Mouse (Mus musculus) ES-Bruce4 (cell line): ENCODE results near the gene Sh3tc1. TPM values are rescaled to one million over a fixed set of nuclear protein-coding genes. Genes with fewer than 3 reads are reported as not detected.

Experiments
- H3K27ac ChIP-seq: 2 replicates; pipeline ENCODE4 v1.5.1; 2012; ENCODE audit warnings: low read length, inconsistent platforms; ENCODE audit not compliant: insufficient read depth
- H3K27me3 ChIP-seq: 2 replicates; pipeline ENCODE4 v1.6.1; 2012; ENCODE audit warnings: mild to moderate bottlenecking, low read length, inconsistent platforms; ENCODE audit not compliant: control insufficient read depth, poor library complexity, insufficient read depth, severe bottlenecking
- H3K36me3 ChIP-seq: 2 replicates; pipeline ENCODE4 v1.6.1; 2012; ENCODE audit warnings: inconsistent platforms, mild to moderate bottlenecking, low read length, moderate library complexity; ENCODE audit not compliant: control insufficient read depth, poor library complexity, insufficient read depth, severe bottlenecking
- H3K4me1 ChIP-seq: one replicate; pipeline ENCODE4 v1.8.1; 2011; ENCODE audit warnings: low read length; ENCODE audit not compliant: control insufficient read depth, insufficient read depth
- H3K4me3 ChIP-seq: 2 replicates; pipeline ENCODE4 v1.5.1; 2011; ENCODE audit warnings: low read depth, mild to moderate bottlenecking, low read length
- H3K9ac ChIP-seq: 2 replicates; pipeline ENCODE4 v1.6.1; 2012; ENCODE audit warnings: low read depth, mild to moderate bottlenecking, inconsistent platforms; ENCODE audit not compliant: poor library complexity, severe bottlenecking
- H3K9me3 ChIP-seq: replicated peaks from 2 replicates; pipeline ENCODE4 v1.6.1; 2012; ENCODE audit warnings: mild to moderate bottlenecking, low read length, inconsistent platforms; ENCODE audit not compliant: control insufficient read depth, poor library complexity, insufficient read depth, severe bottlenecking
- CTCF ChIP-seq: IDR thresholded peaks from one replicate; pipeline ENCODE4 v1.8.1; 2011; ENCODE audit warnings: low read depth, low read length
- EP300 ChIP-seq: IDR thresholded peaks from 2 replicates; pipeline ENCODE4 v1.6.1; 2011; ENCODE audit warnings: low read depth, low read length; ENCODE audit not compliant: insufficient read depth
- POLR2A ChIP-seq: IDR thresholded peaks from one replicate; pipeline ENCODE4 v1.8.1; 2011; ENCODE audit warnings: low read length; ENCODE audit not compliant: insufficient read depth
- polyA plus RNA-seq: library from polyadenylated mRNA; stranded (reverse); fragments of >200 nt; gene quantifications from 2 replicates; pipeline ENCODE4 v1.2.4, GENCODE M21; 2011; ENCODE audit warnings: low read depth; ENCODE audit not compliant: missing spikeins, insufficient read depth, insufficient read length

Sh3tc1 gene
- polyA plus RNA-seq, 1 experiment = 3.6 TPM

DNA sequence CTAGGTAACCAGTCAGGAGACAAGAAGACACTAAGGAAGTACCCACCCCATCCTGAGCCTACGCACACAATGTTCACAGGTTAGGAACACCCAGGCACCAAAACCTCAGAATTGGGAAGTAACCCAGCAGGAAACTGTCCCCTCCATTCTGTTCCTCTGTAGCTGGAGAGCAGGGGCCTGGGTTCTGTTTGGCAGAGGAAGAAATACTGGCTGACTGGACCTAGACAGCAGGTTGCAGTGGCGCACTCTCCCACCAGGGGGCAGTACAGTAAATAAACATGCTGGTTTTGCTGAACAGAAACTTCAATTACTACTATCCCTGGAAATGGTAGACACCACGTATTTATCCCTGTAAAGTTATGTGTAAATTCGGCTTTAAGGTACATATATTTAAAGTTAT, 7.1 kb upstream of the Sh3tc1 start:
- TF ChIP-seq POLR2A (no peak), EP300 (no peak), CTCF (peak; percentile 86)
- Histone ChIP-seq H3K9ac (no peak overlapping the region), H3K27me3 (no peaks in the 10 kb centered on the region), H3K36me3 (no peaks in the 10 kb centered on the region), H3K27ac (no peak overlapping the region), H3K4me3 (no peak overlapping the region), H3K9me3 (no peaks in the 10 kb centered on the region), H3K4me1 (peaks cover under 1% of the 10 kb centered on the region)

DNA sequence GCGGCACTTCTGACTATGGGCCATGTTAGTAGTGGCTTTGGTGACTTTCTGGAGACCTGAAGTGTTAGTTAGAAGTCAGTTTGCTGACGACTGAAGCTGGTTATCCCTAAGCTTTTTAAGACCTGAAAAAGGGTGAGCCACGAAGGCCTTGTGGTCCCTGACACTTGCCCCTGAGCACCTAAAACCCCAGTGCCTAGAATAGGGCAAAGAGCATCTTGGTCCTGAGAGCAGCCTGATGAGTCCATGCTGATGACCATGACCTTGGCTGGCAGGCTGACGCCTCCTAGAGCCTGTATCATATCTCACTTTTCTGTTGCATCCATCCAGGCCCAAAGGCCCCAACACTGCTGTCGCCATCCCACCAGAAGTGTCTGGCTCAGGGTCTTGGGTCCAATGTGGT, 5.6 kb upstream of the Sh3tc1 start:
- Histone ChIP-seq H3K36me3 (no peaks in the 10 kb centered on the region), H3K9me3 (no peaks in the 10 kb centered on the region), H3K27me3 (no peaks in the 10 kb centered on the region), H3K4me3 (no peak overlapping the region), H3K27ac (no peak overlapping the region), H3K4me1 (peaks cover 7% of the 10 kb centered on the region), H3K9ac (no peak overlapping the region)
- TF ChIP-seq EP300 = no peak
- no peak for TF ChIP-seq CTCF
- TF ChIP-seq POLR2A = no peak

DNA sequence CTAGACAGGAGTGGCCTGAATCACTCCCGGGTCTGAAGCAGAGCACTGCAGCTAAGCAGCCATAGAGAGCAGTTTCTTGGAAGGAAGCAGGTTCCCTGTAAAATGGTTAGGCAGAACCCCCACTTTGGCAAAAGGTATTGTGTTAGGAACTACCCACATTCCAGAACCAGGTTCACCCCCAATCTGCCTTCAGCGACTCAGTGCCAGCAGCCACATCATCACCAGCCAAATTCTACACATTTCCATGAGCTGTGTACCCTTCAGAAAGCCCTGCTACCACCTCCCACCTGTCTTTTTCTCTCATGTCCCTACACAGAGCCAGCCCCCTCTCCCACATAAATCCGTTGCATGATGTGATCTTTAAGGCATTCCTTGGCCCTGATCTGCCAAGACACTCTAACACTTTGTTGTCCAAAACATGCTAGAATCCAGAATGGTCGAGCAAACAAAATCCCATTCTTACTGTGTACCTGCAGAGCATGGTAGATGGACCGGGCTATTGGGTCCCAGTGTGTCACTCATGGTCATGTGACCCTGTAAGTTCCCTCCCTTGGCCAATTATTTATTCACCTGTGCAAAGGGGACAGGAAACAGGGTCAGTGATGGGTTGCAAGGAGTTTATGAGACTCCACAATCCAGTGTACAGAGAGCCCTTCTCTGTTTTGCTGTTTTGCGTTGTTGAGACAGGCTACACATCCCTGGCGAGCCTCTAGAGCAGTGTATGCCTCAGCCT, 4.4 kb upstream of the Sh3tc1 start:
- Histone ChIP-seq H3K4me1 (peaks cover 8% of the 10 kb centered on the region), H3K27me3 (no peaks in the 10 kb centered on the region), H3K27ac (no peak overlapping the region), H3K36me3 (no peaks in the 10 kb centered on the region), H3K9ac (no peak overlapping the region), H3K9me3 (no peaks in the 10 kb centered on the region), H3K4me3 (no peak overlapping the region)
- TF ChIP-seq POLR2A = no peak
- TF ChIP-seq CTCF = no peak
- TF ChIP-seq EP300 = no peak

DNA sequence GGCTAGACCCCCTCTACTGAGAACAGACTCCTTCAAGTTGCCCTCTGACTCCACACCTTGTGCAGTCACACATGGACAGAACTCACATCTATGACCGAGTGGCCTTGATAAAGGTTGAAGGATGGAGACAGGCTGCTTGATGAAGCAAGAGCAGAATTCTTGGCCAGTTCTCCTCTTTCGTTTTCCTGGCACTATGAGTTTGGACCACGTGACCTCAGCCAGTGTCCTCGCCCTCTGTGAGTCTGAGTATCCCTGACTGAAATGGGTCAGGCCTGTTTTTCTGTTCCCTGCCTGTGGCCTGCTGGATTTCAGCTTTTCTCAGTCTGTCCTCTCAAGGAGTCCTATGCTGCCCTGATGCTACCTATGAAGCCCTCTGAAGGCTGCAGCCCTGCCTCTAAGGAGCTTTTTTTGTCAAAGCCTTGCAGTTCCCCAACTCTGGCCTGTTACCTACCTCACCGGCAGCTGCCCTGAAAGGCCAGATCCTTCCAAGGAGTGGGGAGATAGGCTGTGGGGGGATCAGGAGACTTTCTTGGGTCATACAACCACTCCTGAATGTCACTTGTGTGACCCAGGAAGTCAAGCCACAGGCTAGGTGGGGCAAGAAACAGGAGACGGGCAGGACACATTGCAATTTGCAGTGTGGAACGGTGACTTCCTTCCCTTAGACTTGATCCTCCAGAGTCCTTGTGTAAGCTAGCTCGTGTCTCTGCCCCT, 3.6 kb upstream of the Sh3tc1 start:
- Histone ChIP-seq H3K4me1 (peaks cover 12% of the 10 kb centered on the region), H3K9me3 (no peaks in the 10 kb centered on the region), H3K36me3 (no peaks in the 10 kb centered on the region), H3K9ac (no peak overlapping the region), H3K27ac (no peak overlapping the region), H3K4me3 (no peak overlapping the region), H3K27me3 (no peaks in the 10 kb centered on the region)
- TF ChIP-seq CTCF (no peak), POLR2A (no peak), EP300 (no peak)

DNA sequence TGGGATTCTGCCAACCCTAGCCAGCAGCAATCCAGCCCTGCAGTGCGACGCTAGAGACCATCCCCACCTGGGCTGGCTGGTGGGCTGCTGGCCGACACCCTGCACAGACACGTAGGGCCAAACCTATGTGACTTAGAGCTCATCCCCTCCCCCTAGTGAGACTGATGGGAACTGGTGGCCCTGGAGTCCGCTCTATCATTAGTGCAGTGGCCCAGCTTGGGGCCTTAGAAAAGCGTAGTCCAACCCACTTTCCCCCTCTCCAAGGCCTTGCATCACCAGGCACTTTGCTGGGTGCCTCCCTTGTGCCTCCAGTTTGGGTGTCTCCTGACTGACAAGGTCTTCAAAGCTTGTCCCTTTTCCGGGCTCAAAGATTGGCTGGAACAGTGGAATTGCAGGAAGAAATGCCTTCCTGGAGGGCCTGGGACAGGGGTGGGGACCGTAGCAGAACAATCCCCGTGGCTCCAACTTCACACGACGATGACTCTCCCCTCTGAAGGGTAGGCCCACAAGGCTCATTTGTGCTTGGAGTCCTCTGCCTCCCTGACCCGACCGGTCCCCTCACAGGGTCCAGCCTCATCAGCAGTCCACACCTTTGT, 1.5 kb upstream of the Sh3tc1 start:
- TF ChIP-seq CTCF (peak; percentile 15), POLR2A (no peak)
- Histone ChIP-seq H3K27me3 (no peaks in the 10 kb centered on the region), H3K9me3 (no peaks in the 10 kb centered on the region), H3K36me3 (no peaks in the 10 kb centered on the region), H3K4me1 (peaks cover 12% of the 10 kb centered on the region), H3K4me3 (0 out of 2 replicates have a peak overlapping the region, but pooled peaks have one; percentile 5), H3K9ac (no peak overlapping the region), H3K27ac (peak overlapping the region; percentile 31)

DNA sequence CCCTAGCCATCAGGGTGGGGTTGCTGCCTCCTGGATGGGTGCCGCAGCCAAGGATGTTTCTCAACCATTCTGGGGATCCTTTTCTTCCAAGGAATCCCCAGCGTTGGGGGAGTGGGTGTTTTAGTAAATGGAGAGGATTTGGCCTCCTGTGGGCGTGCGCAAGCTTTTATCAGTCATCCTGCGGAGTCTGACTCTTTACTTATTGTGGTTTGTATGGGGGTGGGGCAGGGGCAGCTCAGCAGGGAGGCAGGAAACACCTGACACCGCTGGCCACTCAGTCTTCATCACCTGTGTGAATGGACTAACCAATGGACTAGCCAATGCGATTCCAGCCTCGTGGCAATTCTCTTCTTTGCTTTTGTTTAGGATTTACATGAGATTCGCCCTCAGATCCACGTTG, 929 bp upstream of the Sh3tc1 start:
- Histone ChIP-seq H3K4me3 (0 out of 2 replicates have a peak overlapping the region, but pooled peaks have one; percentile 5), H3K9ac (no peak overlapping the region), H3K4me1 (peaks cover 12% of the 10 kb centered on the region), H3K36me3 (no peaks in the 10 kb centered on the region), H3K27ac (peak overlapping the region; percentile 59), H3K27me3 (no peaks in the 10 kb centered on the region), H3K9me3 (no peaks in the 10 kb centered on the region)
- peak; percentile 45; the same call in 1 of the 2 replicates for TF ChIP-seq EP300
- TF ChIP-seq CTCF = no peak
